Mouse (Mus musculus): Measurements from ENCODE around the gene D130043K22Rik. TPM values are rescaled to one million over a fixed set of nuclear protein-coding genes. Genes with fewer than 3 reads are reported as not detected.

The D130043K22Rik gene
- polyA plus RNA-seq, 1 experiment from 2014 or later: 0.27 TPM

DNA sequence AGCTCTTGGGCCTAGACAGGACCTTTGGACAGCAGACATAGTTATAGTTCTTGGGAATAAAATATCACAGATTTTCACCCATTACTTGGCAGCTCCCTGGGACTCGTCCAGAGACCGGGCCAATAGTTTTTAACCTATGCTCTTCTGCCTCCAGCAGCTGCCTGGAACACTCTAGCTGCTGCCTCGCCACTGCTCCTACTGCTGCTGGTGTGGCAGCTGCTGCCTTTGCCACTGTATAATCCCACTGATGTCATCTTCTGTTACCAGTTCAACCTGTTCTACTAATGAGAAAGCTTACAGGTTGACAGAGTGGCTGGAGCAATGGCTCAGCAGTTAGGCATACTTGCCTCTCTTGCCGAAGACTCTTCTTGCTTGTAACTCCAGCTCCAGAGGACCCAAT lies 4.4 kb downstream of the D130043K22Rik start:
- no peaks in the 10 kb centered on the region for H3K4me1 ChIP-seq (ENCODE audit: control insufficient read depth, low read depth, low read length)
- no peak overlapping the region for H3K27ac ChIP-seq (ENCODE audit: low read length)
- 68% methylated on average over 4 of the region's 4 CpGs for WGBS (ENCODE audit: insufficient replicate concordance)
- H3K4me3 ChIP-seq (ENCODE audit: low read depth, low read length): no peak overlapping the region
- H3K27me3 ChIP-seq (ENCODE audit: control insufficient read depth, insufficient read depth, low read depth, low read length): no peaks in the 10 kb centered on the region
- no peak overlapping the region for H3K9ac ChIP-seq (ENCODE audit: low read depth, low read length)
- ATAC-seq (ENCODE audit: low read depth): no peak
- no peaks in the 10 kb centered on the region for H3K9me3 ChIP-seq (replicated peaks; ENCODE audit: control insufficient read depth, low read length)
- H3K4me2 ChIP-seq (ENCODE audit: low read depth, low read length): no peak overlapping the region
- H3K36me3 ChIP-seq (ENCODE audit: control insufficient read depth, insufficient read depth): no peaks in the 10 kb centered on the region

- H3K4me3 ChIP-seq (ENCODE audit: low read depth, low read length): no peak overlapping the region
- no peaks in the 10 kb centered on the region for H3K36me3 ChIP-seq (ENCODE audit: control insufficient read depth, insufficient read depth)
- H3K27ac ChIP-seq (ENCODE audit: low read length): no peak overlapping the region
- H3K27me3 ChIP-seq (ENCODE audit: control insufficient read depth, insufficient read depth, low read depth, low read length): no peaks in the 10 kb centered on the region
- H3K4me1 ChIP-seq (ENCODE audit: control insufficient read depth, low read depth, low read length): no peaks in the 10 kb centered on the region
- WGBS (ENCODE audit: insufficient replicate concordance): 52% methylated on average over 2 of the region's 2 CpGs
- no peak overlapping the region for H3K9ac ChIP-seq (ENCODE audit: low read depth, low read length)
- ATAC-seq (ENCODE audit: low read depth): no peak
- no peaks in the 10 kb centered on the region for H3K9me3 ChIP-seq (replicated peaks; ENCODE audit: control insufficient read depth, low read length)
- no peak overlapping the region for H3K4me2 ChIP-seq (ENCODE audit: low read depth, low read length)
Observed at GRCm38 (mm10) chr13:24851989-24852388, 7.1 kb downstream of the D130043K22Rik start.

DNA sequence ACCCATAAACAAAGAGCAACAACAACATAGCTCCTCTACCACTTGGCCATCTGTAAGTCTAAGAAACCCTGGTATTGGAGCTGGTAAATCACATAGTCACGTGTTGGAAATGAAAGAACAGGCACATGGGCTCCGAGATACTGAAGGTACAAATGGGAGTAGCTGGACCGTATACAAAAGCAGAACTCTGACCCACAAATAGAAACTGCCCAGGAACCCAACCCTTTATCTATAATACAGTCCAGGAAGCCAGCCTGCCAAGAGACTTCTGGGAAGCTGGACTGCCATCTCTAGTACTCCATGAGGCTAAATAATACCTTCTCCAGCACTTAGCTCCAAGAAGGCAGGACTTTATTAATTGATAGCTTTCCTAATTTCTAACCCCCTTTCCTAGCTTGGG lies 7.6 kb downstream of the D130043K22Rik start:
- Histone ChIP-seq H3K9me3 (replicated peaks; ENCODE audit: control insufficient read depth, low read length) (no peaks in the 10 kb centered on the region), H3K27me3 (ENCODE audit: control insufficient read depth, insufficient read depth, low read depth, low read length) (no peaks in the 10 kb centered on the region), H3K27ac (ENCODE audit: low read length) (no peak overlapping the region), H3K36me3 (ENCODE audit: control insufficient read depth, insufficient read depth) (no peaks in the 10 kb centered on the region), H3K4me2 (ENCODE audit: low read depth, low read length) (no peak overlapping the region), H3K9ac (ENCODE audit: low read depth, low read length) (no peak overlapping the region), H3K4me3 (ENCODE audit: low read depth, low read length) (no peak overlapping the region), H3K4me1 (ENCODE audit: control insufficient read depth, low read depth, low read length) (no peaks in the 10 kb centered on the region)
- no peak for ATAC-seq (ENCODE audit: low read depth)
- WGBS (ENCODE audit: insufficient replicate concordance): 46% methylated on average over 3 of the region's 3 CpGs

GRCm38 (mm10) chr13:24859115-24859514 lies 14.2 kb downstream of the D130043K22Rik start:
- no peaks in the 10 kb centered on the region for H3K27me3 ChIP-seq (ENCODE audit: control insufficient read depth, insufficient read depth, low read depth, low read length)
- H3K27ac ChIP-seq (ENCODE audit: low read length): no peak overlapping the region
- no peaks in the 10 kb centered on the region for H3K36me3 ChIP-seq (ENCODE audit: control insufficient read depth, insufficient read depth)
- H3K9me3 ChIP-seq (replicated peaks; ENCODE audit: control insufficient read depth, low read length): no peaks in the 10 kb centered on the region
- ATAC-seq (ENCODE audit: low read depth): no peak
- no peak overlapping the region for H3K4me3 ChIP-seq (ENCODE audit: low read depth, low read length)
- no peak overlapping the region for H3K9ac ChIP-seq (ENCODE audit: low read depth, low read length)
- no peaks in the 10 kb centered on the region for H3K4me1 ChIP-seq (ENCODE audit: control insufficient read depth, low read depth, low read length)
- no peak overlapping the region for H3K4me2 ChIP-seq (ENCODE audit: low read depth, low read length)

DNA sequence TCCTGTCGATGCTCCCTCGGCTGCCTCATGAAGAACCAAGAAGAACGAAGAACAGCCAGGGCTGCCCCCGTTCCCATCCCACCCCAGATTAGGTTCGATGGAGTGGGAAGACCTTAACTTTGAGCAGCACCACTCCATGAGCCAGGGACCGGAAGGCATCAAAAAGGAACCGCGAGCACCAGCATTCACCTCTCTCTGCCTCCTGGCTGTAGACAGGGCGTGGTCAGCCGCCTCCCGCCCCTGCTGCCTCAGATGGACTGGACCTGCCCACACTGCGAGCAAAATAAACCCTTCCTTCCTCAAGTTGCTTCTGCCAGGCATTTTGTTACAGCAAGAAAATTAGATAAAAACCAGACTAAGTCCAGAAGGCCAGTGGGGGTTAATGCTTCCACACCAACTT lies 16.1 kb downstream of the D130043K22Rik start:
- no peak overlapping the region for H3K9ac ChIP-seq (ENCODE audit: low read depth, low read length)
- no peaks in the 10 kb centered on the region for H3K36me3 ChIP-seq (ENCODE audit: control insufficient read depth, insufficient read depth)
- no peaks in the 10 kb centered on the region for H3K4me1 ChIP-seq (ENCODE audit: control insufficient read depth, low read depth, low read length)
- no peak overlapping the region for H3K4me3 ChIP-seq (ENCODE audit: low read depth, low read length)
- H3K4me2 ChIP-seq (ENCODE audit: low read depth, low read length): no peak overlapping the region
- 53% methylated on average over 12 of the region's 12 CpGs for WGBS (ENCODE audit: insufficient replicate concordance)
- H3K9me3 ChIP-seq (replicated peaks; ENCODE audit: control insufficient read depth, low read length): no peaks in the 10 kb centered on the region
- H3K27ac ChIP-seq (ENCODE audit: low read length): no peak overlapping the region
- H3K27me3 ChIP-seq (ENCODE audit: control insufficient read depth, insufficient read depth, low read depth, low read length): no peaks in the 10 kb centered on the region
- no peak for ATAC-seq (ENCODE audit: low read depth)

GRCm38 (mm10) chr13:24862021-24862420 lies 17.1 kb downstream of the D130043K22Rik start:
- H3K36me3 ChIP-seq (ENCODE audit: control insufficient read depth, insufficient read depth): no peaks in the 10 kb centered on the region
- H3K9ac ChIP-seq (ENCODE audit: low read depth, low read length): no peak overlapping the region
- H3K4me1 ChIP-seq (ENCODE audit: control insufficient read depth, low read depth, low read length): peaks cover 5% of the 10 kb centered on the region; the same call in 1 of the 2 replicates
- no peak overlapping the region for H3K4me3 ChIP-seq (ENCODE audit: low read depth, low read length)
- H3K27me3 ChIP-seq (ENCODE audit: control insufficient read depth, insufficient read depth, low read depth, low read length): no peaks in the 10 kb centered on the region
- H3K9me3 ChIP-seq (replicated peaks; ENCODE audit: control insufficient read depth, low read length): no peaks in the 10 kb centered on the region
- WGBS (ENCODE audit: insufficient replicate concordance): 69% methylated on average over 7 of the region's 7 CpGs
- H3K27ac ChIP-seq (ENCODE audit: low read length): no peak overlapping the region
- no peak overlapping the region for H3K4me2 ChIP-seq (ENCODE audit: low read depth, low read length)
- ATAC-seq (ENCODE audit: low read depth): no peak

DNA sequence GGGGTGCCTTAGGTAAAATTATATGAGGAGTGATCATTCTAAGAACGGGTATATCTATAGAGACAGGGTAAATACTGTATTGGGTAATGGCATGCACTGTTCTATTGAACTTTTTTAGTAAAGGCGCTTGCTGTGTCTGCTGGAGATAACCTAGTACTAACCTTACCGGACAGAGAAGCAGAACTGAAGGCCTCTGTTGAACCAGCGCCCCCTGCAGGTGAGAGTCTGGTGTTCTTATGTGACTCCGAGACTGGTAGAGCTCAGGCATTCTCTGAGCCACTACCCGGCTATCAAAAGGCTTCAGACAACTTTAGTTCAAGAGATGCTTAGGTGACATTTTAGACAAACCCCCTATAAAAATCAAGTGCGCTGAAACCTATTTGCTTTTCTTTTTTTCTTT lies 17.6 kb downstream of the D130043K22Rik start:
- no peak overlapping the region for H3K4me2 ChIP-seq (ENCODE audit: low read depth, low read length)
- 0 out of 2 replicates have a peak, but pooled peaks have one; percentile 37 for ATAC-seq (ENCODE audit: low read depth)
- no peak overlapping the region for H3K4me3 ChIP-seq (ENCODE audit: low read depth, low read length)
- no peak overlapping the region for H3K9ac ChIP-seq (ENCODE audit: low read depth, low read length)
- no peak overlapping the region for H3K27ac ChIP-seq (ENCODE audit: low read length)
- peaks cover 5% of the 10 kb centered on the region; the same call in 1 of the 2 replicates for H3K4me1 ChIP-seq (ENCODE audit: control insufficient read depth, low read depth, low read length)
- H3K27me3 ChIP-seq (ENCODE audit: control insufficient read depth, insufficient read depth, low read depth, low read length): no peaks in the 10 kb centered on the region
- H3K36me3 ChIP-seq (ENCODE audit: control insufficient read depth, insufficient read depth): no peaks in the 10 kb centered on the region
- H3K9me3 ChIP-seq (replicated peaks; ENCODE audit: control insufficient read depth, low read length): no peaks in the 10 kb centered on the region
- 46% methylated on average over 7 of the region's 7 CpGs for WGBS (ENCODE audit: insufficient replicate concordance)

GRCm38 (mm10) chr13:24866430-24867402 lies 21.8 kb downstream of the D130043K22Rik start:
- H3K9ac ChIP-seq (ENCODE audit: low read depth, low read length): no peak overlapping the region
- H3K36me3 ChIP-seq (ENCODE audit: control insufficient read depth, insufficient read depth): no peaks in the 10 kb centered on the region
- no peak overlapping the region for H3K4me3 ChIP-seq (ENCODE audit: low read depth, low read length)
- 64% methylated on average over 9 of the region's 9 CpGs for WGBS (ENCODE audit: insufficient replicate concordance)
- ATAC-seq (ENCODE audit: low read depth): peak; percentile 45; the same call in 1 of the 2 replicates
- H3K27ac ChIP-seq (ENCODE audit: low read length): no peak overlapping the region
- H3K4me2 ChIP-seq (ENCODE audit: low read depth, low read length): no peak overlapping the region
- H3K27me3 ChIP-seq (ENCODE audit: control insufficient read depth, insufficient read depth, low read depth, low read length): no peaks in the 10 kb centered on the region
- H3K4me1 ChIP-seq (ENCODE audit: control insufficient read depth, low read depth, low read length): peaks cover 5% of the 10 kb centered on the region; the same call in 1 of the 2 replicates
- no peaks in the 10 kb centered on the region for H3K9me3 ChIP-seq (replicated peaks; ENCODE audit: control insufficient read depth, low read length)

- no peaks in the 10 kb centered on the region for H3K36me3 ChIP-seq (ENCODE audit: control insufficient read depth, insufficient read depth)
- peaks cover 5% of the 10 kb centered on the region; the same call in 1 of the 2 replicates for H3K4me1 ChIP-seq (ENCODE audit: control insufficient read depth, low read depth, low read length)
- no peak overlapping the region for H3K27ac ChIP-seq (ENCODE audit: low read length)
- no peaks in the 10 kb centered on the region for H3K9me3 ChIP-seq (replicated peaks; ENCODE audit: control insufficient read depth, low read length)
- no peaks in the 10 kb centered on the region for H3K27me3 ChIP-seq (ENCODE audit: control insufficient read depth, insufficient read depth, low read depth, low read length)
- peak; percentile 37 for ATAC-seq (ENCODE audit: low read depth)
- no peak overlapping the region for H3K4me3 ChIP-seq (ENCODE audit: low read depth, low read length)
- H3K4me2 ChIP-seq (ENCODE audit: low read depth, low read length): no peak overlapping the region
- H3K9ac ChIP-seq (ENCODE audit: low read depth, low read length): no peak overlapping the region
- 61% methylated on average over 10 of the region's 10 CpGs for WGBS (ENCODE audit: insufficient replicate concordance)
Observed at GRCm38 (mm10) chr13:24867789-24868188, 22.9 kb downstream of the D130043K22Rik start.
